Mouse (Mus musculus) bone marrow macrophage, adult 2 months (primary cell): ENCODE results near the gene Prmt3.

Source experiments
- CTCF ChIP-seq: IDR thresholded peaks from 2 replicates; pipeline ENCODE4 v1.5.1; 2012; ENCODE audit warnings: low read depth, mild to moderate bottlenecking, low read length, moderate library complexity
- POLR2A ChIP-seq: IDR thresholded peaks from 2 replicates; pipeline ENCODE4 v1.6.1; 2012; ENCODE audit warnings: mild to moderate bottlenecking, low read depth, low read length, borderline replicate concordance

GRCm38 (mm10) chr7:49778904-49779615 lies 914 bp downstream of the Prmt3 start:
- TF ChIP-seq CTCF (no peak), POLR2A (no peak)
